Mouse (Mus musculus) left cerebral cortex, adult 18-20 months (tissue): ENCODE measurements around the gene Thtpa. TPM values are rescaled to one million over a fixed set of nuclear protein-coding genes. Genes with fewer than 3 reads are reported as not detected.

Experiments used
- DNase-seq, 2 experiments: peaks; one replicate each; pipeline ENCODE4 v3.0.0; 2021 to 2022; ENCODE audit warnings: low spot score in 2 of 2, mixed read lengths in 1 of 2
- total RNA-seq, 2 experiments: library from RNA; stranded (reverse); gene quantifications; 2 replicates each; pipeline ENCODE4 v1.2.3; 2021

Thtpa gene
- total RNA-seq, 2 experiments from 2014 or later, result 22.9 to 23.1 TPM

- no peak for DNase-seq
These were observed 16.9 kb upstream of the Thtpa start for GRCm38 (mm10) chr14:55077481-55078365.

DNA sequence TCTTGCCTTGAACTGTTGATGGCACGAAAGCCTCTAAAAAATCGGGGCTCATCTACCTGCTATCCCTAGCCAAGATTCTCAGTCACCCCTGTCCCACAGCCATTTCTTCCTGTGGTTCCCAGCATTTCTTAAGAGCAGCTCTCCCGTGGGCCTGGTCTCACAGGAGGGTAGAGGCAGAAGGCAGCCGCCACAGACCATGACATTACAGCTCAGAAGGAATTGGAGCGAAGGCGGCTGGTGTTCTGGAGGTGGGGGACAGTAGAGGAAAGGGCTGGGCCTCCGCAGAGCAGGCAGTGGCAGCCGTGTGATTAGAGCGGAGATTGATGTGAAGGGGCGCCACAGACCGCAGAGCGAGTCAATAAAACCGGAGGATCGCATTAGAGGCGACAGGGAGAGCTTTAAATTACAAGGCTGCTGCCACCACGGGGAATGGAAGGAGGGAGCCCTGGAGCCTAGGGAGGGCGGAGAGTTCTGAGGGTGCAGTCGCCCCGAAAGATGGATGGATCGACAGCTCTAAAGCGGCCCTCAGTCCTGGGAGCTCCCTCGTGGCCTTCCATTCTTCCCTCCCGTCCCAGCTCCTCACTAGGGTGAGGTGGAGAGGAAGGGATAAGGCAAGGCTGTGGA is 16.1 kb upstream of the Thtpa start:
- DNase-seq, result no peak

DNA sequence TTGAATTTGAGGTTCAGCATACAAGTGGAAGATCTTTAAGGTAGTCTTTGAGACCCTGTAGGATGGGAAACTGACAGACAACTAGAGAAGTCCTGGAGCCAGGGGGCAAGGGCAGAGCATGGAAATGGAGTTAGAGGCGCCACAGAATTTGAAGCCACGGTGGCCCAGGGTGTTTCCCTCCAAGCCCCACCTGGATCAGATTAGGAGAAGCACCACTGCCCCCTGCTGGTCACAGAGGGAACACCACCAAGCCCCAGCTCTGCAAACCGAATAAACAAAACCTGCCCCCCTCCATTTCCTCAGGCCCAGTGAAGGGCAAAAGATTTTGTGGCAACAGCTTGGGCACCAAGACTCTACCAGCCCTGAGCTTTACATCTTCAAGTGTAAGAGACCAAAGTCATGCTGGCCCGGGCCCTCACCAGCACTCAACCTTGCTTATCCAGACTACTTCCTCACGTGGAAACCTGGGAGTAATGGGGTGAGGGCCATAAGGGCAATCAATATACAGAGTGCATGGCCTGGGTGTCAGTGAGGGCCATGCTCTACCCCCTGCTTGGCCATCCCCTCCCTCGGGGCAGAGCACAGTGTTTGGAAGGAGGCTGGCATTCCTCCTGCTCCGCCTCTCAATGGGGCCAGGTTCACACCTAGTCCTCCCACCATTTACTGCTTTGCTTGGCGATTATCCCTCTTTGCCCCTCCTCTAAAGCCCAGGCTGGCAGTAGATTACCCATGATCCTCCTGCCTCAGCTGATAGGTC is 15.2 kb upstream of the Thtpa start:
- peak; percentile 69 to 82 for DNase-seq

DNA sequence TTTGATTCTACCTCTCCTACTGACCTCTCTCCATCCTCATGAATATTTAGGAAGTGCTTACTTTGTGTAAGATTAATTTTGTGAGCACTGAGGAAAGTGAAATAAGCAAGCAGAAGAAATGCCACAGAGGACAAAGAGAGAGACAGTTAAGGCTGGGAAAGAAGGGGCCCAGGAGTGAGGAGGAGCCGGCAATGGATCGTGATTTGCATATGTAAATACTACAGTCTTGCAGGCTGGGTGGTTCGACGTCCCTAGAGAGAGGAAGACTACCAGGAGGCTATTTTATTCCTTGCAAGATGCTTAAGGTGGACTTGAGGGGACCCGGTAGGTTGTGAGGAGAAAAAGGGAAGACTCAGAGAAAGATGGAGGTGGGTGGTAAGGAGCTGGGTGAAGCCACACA is 13.5 kb upstream of the Thtpa start:
- DNase-seq, result no peak

DNA sequence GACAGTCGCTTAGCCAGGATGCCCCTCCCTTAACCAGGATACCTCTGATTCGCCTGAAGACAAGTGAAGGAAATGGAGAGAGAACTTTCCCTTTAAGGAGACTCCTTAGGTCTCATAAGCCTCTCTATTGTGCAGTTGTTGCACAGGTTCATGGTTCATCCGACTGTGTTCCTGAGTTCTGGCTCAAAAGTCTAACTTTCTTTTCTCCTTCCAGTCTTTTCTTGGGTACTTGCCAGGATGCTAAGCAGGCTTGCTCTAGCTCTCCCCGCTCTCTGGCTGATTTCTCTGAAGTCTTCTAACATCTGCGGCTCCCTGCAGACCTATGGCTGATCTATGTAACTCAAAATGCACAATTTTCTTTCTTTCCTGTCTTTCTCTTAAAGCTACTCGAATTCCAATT is 11.1 kb upstream of the Thtpa start:
- no peak for DNase-seq

- DNase-seq, result no peak
These were observed 9.1 kb upstream of the Thtpa start for GRCm38 (mm10) chr14:55085324-55086008.

DNA sequence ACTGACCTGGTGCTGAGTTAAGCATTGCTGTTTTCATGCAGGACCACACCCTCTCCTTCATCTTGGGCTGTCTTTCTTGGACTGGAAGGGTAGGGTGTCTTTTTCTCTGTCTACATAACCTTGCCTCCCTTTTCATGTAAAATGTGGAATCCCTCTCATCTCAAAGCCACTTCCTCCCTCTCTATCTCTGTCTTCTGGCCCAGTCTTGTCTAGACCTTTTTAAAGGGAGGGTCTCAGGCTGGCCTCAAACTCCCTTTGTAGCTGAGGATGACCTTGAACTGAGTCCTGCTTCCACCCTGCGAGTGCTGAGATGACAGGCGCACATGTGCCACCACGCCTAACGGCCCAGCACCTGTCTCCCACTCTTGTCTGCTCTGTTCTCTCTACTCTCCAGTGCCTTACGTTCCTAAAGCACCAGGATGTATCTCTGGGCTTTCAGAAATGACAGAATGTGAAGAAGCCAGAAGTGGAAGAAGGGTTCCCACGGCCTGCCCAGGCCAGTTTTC is 8.5 kb upstream of the Thtpa start:
- DNase-seq, result no peak

GRCm38 (mm10) chr14:55089199-55089947 is 5.2 kb upstream of the Thtpa start:
- DNase-seq, result peak; percentile 63 to 69

DNA sequence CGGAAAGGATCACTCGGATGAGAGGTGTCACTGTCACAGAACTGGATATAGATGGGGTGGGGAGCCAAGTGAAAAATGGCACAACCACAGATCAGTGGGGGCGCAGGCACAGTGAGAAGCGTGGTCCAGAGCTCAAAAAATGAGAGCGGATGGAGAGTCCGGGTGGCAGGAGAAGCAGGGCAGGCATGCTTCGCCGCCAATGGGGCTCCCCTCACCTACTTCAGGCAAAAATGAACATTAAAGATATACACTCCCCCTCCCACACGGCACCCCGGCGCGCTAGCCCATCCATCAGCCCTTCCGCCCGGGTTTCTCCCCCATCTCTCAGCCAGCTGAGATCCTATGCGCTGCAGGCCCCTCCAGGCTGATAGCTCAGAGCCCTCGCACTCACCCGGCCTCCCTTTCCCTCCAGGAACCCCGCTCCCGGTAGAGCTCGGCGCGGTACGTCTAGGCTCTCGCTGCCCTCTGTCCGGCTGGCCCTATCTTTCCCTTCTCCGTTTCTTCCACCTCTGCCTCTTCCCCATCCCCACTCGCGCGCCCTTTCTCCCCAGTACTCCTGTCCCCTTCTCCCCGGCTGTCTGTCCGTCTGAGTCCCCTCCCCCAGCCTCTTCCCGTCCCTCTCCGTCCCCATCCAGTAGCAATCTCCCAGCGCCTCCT is 3.2 kb upstream of the Thtpa start:
- DNase-seq, result no peak

DNA sequence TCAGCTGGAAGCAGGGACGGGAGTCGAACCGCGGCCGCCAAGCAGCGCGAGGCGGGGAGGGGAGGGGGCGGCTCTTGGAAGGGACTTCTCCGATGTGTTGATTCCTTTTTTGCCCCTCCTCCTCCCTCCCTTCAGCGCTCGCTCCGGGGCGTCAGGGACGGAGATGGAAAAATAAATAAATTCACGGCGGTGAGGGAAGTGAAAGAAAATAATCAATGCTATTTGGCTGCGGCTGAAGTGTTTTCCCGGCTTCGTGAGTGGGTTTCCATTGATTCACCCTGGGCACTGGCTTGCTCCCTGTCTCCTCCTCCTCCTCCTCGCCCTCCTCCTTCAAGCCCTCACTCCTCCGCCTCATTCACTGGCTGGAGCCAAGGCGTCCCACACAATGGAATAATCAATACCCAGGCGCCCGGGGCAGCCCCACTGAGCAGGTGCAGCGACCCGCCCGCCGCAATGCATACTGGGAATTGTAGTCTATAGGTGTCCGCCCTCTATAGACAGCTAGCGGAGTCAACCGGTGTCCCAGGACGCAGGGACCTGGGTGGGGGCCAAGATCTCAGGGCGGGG is 2.5 kb upstream of the Thtpa start, which contains the start of gene Zfhx2:
Zfhx2 (minus strand) TSS at position 314 of the 567 bp plus-strand sequence.
- DNase-seq, result peak; percentile 96 to 97

DNA sequence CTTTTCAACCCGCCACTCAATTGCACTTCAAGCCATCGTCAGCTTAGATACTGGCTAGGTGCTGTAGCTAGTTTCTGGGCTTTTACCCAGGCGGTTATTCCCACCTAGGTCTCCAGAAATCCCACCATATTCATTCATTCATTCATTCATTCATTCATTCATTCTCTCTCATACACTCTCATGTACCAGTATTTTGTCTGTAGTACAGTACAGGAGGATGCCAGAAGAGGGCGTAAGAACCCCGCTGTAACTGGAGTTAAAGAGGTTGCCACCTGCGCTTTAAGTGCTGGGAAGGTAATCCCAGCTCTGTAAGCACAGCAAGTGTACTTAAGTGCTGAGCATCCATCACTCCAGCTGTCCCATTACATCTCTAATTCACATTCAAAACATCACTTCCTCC is 657 bp upstream of the Thtpa start:
- no peak for DNase-seq

GRCm38 (mm10) chr14:55095263-55095662 is 679 bp downstream of the Thtpa start:
- no peak for DNase-seq

DNA sequence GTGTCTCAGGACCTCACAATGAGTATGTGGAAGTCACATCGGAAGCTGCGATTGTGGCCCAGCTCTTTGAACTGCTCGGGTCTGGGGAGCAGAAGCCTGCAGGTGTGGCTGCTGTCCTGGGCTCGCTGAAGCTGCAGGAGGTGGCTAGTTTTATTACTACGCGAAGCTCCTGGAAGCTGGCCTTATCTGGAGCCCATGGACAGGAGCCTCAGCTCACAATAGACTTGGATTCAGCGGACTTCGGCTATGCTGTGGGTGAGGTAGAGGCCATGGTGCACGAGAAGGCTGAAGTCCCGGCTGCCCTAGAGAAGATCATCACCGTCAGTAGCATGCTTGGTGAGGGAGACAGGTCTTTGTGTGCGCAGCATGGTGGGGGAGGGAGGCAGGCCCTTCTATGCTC is 1.1 kb downstream of the Thtpa start:
- DNase-seq, result no peak

DNA sequence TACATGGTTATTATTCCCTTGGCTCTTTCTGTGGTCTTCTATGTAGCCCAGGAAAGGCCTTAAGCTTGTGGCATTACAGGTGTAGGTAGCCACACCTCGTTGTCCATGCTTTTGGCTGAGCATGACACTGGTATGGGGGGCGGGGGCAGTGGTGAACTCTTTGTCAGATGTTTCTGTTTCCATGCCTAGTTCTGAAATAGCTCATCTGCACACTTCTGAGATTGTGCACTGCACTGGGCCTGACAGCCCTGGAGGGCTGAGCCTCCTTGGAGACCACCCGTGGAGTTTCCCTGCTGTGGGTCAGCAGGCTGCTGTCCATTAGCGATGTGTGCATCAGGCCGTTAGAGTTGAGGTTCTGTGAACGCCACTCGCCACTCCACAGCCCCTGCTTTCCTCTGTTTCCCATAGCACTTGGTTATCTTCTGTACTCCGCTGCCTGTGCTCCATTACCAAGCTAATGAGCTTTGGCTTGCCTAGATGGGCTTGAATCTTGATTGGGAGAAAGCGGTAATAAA is 2.0 kb downstream of the Thtpa start:
- DNase-seq, result no peak

- no peak for DNase-seq
These were observed 3.1 kb downstream of the Thtpa start for GRCm38 (mm10) chr14:55097646-55098045.

DNA sequence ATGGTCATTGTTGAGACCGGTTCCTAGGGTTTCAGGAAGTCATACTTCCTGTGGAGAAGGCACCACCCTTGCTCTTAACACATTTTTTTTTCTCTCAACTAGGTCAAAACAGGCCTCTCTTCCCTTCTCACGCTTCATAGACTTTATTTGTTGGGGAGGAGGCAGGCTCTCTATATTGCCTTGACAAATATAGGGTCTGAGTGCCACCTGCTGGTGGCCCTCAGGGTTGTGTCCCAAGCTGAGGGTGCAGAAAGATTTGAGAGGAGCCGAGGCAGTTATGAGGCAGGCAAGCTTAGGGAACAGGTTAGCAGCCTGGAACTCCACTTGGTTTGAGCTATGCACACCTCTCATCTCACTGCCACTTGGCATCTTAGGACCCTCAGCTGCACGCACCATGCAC is 3.5 kb downstream of the Thtpa start:
- DNase-seq, result no peak

DNA sequence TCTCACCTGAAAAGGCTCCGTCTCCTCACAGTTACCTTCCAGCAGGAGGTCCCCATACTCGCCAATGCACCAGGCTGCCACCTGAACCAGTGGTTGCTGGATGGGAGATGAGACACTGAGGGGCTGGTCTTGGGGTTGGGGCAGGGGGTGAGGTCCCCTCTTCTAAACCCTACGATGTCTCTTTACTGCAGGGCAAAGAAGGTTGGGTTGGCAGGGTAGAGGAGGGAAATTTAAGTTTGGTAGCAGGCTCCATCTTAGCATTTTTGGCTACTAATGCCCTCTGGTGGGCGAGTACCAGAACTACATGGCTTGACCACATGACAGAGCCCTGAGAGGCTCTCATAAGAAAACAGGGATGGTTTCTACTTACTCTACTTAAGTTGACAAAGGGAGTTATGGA is 7.0 kb downstream of the Thtpa start:
- peak in 1 of 2 experiments; percentile 71 for DNase-seq

GRCm38 (mm10) chr14:55102253-55102785 is 7.7 kb downstream of the Thtpa start:
- DNase-seq, result no peak

DNA sequence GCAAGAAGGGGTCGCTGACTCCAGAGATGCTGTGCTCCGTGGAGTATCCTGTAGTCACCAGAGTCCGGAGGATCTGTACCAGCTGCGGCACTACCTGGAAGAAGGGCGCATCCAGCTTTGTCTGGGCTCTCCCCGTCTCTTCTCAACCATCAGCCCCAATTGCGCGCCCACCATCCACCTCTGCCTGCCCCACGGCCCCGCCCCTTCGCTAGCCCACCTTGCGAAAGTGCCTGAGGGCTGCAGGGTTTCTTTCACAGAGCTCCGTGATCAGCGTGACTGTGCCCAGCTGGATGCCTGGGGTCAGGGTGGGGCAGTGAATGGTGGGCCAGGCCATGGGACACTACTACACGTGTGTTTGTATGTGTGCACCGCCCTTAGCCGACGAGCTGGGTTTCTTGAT is 9.8 kb downstream of the Thtpa start:
- no peak for DNase-seq
